In genomic region chr17:35016376-35016775, GRCm38 (mm10) we compare ENCODE assay signal across 7 mouse cellular contexts. TPM values are rescaled to one million over a fixed set of nuclear protein-coding genes. Genes with fewer than 3 reads are reported as not detected.
DNase-seq lines count a peak whose midpoint lies in the region; ATAC-seq and TF ChIP-seq lines count a peak whose summit lies in the region.

Vwa7 (plus strand) TSS chr17:35016579.

- peak; percentile 37; the same call in 1 of the 2 replicates for ATAC-seq in embryonic facial prominence, embryonic 12.5 days (ENCODE audit: insufficient number of reproducible peaks, insufficient read depth, low FRiP score, low TSS enrichment)
- peak; percentile 54 for ATAC-seq in heart, embryonic 14.5 days (ENCODE audit: insufficient number of reproducible peaks, insufficient read depth, low FRiP score, low read depth)

- no peak for TF ChIP-seq CTCF in MEL (IDR thresholded peaks at IDR 0.05 in 2 of 3, conservative IDR thresholded peaks at IDR 0.05 in 1 of 3; ENCODE audit: control insufficient read depth in 1 of 3, insufficient read depth in 1 of 3, low read depth in 2 of 3, low read length in 3 of 3, poor library complexity in 1 of 3, severe bottlenecking in 1 of 3)

- H3K9me3 ChIP-seq in MEL (replicated peaks; ENCODE audit: insufficient read depth, low read length) = no peaks in the 10 kb centered on the region
- no peaks in the 10 kb centered on the region for H3K9me3 ChIP-seq in embryonic facial prominence, embryonic 12.5 days
- H3K9me3 ChIP-seq in heart, embryonic 14.5 days (ENCODE audit: control insufficient read depth, low read length) = no peaks in the 10 kb centered on the region

- peaks cover 0 to 13% of the 10 kb centered on the region in 2 experiments; a peak in 3 of 4 replicates for H3K36me3 ChIP-seq in MEL (ENCODE audit: control insufficient read depth in 1 of 2, insufficient read depth in 2 of 2, low read length in 2 of 2)
- peaks cover 59% of the 10 kb centered on the region for H3K36me3 ChIP-seq in embryonic facial prominence, embryonic 12.5 days
- H3K36me3 ChIP-seq in heart, embryonic 14.5 days (ENCODE audit: control insufficient read depth, insufficient read depth, low read length) = peaks cover 47% of the 10 kb centered on the region

- peaks cover 0 to 23% of the 10 kb centered on the region in 2 experiments; a peak in 3 of 4 replicates for H3K4me1 ChIP-seq in MEL (ENCODE audit: control insufficient read depth in 1 of 2, insufficient read depth in 2 of 2, low read length in 2 of 2)
- peaks cover 6% of the 10 kb centered on the region; the same call in 1 of the 2 replicates for H3K4me1 ChIP-seq in embryonic facial prominence, embryonic 12.5 days
- H3K4me1 ChIP-seq in heart, embryonic 14.5 days (ENCODE audit: control insufficient read depth in 2 of 2, insufficient read depth in 2 of 2, low read length in 2 of 2) = peaks cover 10 to 12% of the 10 kb centered on the region in 2 experiments

- H3K4me3 ChIP-seq in MEL (ENCODE audit: control insufficient read depth in 1 of 2, insufficient read depth in 1 of 2, low read depth in 2 of 2, low read length in 2 of 2) = no peak within 1 kb of the TSS
- no peak within 1 kb of the TSS for H3K4me3 ChIP-seq in embryonic facial prominence, embryonic 12.5 days
- no peak within 1 kb of the TSS for H3K4me3 ChIP-seq in heart, embryonic 14.5 days (ENCODE audit: control insufficient read depth in 1 of 2, insufficient read depth in 1 of 2, low read depth in 1 of 2, low read length in 2 of 2)

- TF ChIP-seq RAD21 in MEL (IDR thresholded peaks at IDR 0.05; ENCODE audit: low read depth, low read length) = no peak

- no peak for TF ChIP-seq POLR2A in MEL (IDR thresholded peaks at IDR 0.05; ENCODE audit: control insufficient read depth in 1 of 2, insufficient read depth in 1 of 2, low read depth in 1 of 2, low read length in 2 of 2, poor library complexity in 1 of 2)

- H3K27me3 ChIP-seq in MEL (ENCODE audit: control insufficient read depth in 1 of 2, insufficient read depth in 2 of 2, low read length in 2 of 2) = no peaks in the 10 kb centered on the region
- H3K27me3 ChIP-seq in embryonic facial prominence, embryonic 12.5 days = no peaks in the 10 kb centered on the region
- H3K27me3 ChIP-seq in heart, embryonic 14.5 days (ENCODE audit: control insufficient read depth, insufficient read depth, low read length) = no peaks in the 10 kb centered on the region

- no peak for TF ChIP-seq EP300 in MEL (IDR thresholded peaks at IDR 0.05; ENCODE audit: low read depth in 1 of 2, low read length in 2 of 2)

- H3K9ac ChIP-seq in MEL (ENCODE audit: control insufficient read depth, low read depth, low read length, poor library complexity, severe bottlenecking) = 0 out of 2 replicates have a peak within 1 kb of the TSS, but pooled peaks have one; percentile 14
- 0 out of 2 replicates have a peak within 1 kb of the TSS, but pooled peaks have one; percentile 11 for H3K9ac ChIP-seq in embryonic facial prominence, embryonic 12.5 days
- H3K9ac ChIP-seq in heart, embryonic 14.5 days (ENCODE audit: low read length) = peak within 1 kb of the TSS; percentile 53

- H3K4me2 ChIP-seq in embryonic facial prominence, embryonic 12.5 days (replicated peaks) = no peak within 1 kb of the TSS
- H3K4me2 ChIP-seq in heart, embryonic 14.5 days (ENCODE audit: low read length) = no peak within 1 kb of the TSS; the same call in 1 of the 2 replicates

- 76% methylated on average over 12 of the region's 12 CpGs for WGBS in embryonic facial prominence, embryonic 12.5 days
- 23% methylated on average over 12 of the region's 12 CpGs for WGBS in heart, embryonic 14.5 days

- DNase-seq in 3T3-L1 (ENCODE audit: low read depth, low spot score) (peak; percentile 63), MEL (ENCODE audit: low read depth, low spot score) (peak; percentile 56)
- peak; percentile 63 for DNase-seq in kidney, postnatal 10 days
- peak; percentile 62 for DNase-seq in urinary bladder, postnatal 25 days (ENCODE audit: low spot score)
- no peak for DNase-seq in frontal cortex, postnatal 36 days (ENCODE audit: low spot score in 2 of 2)

- H3K79me2 ChIP-seq in MEL (ENCODE audit: control insufficient read depth, insufficient read depth, low read length, poor library complexity) = no peaks in the 10 kb centered on the region

- no peak within 1 kb of the TSS for H3K27ac ChIP-seq in MEL (ENCODE audit: control insufficient read depth, low read depth, low read length)
- 0 out of 2 replicates have a peak within 1 kb of the TSS, but pooled peaks have one; percentile 3 for H3K27ac ChIP-seq in embryonic facial prominence, embryonic 12.5 days
- H3K27ac ChIP-seq in heart, embryonic 14.5 days (replicated peaks in 1 of 2; ENCODE audit: control insufficient read depth in 1 of 2, insufficient read depth in 1 of 2, low read depth in 2 of 2, low read length in 2 of 2) = 0 out of 4 replicates have a peak within 1 kb of the TSS, but pooled peaks of 1 of the 2 experiments have one; percentile 10

TF ChIP-seq in MEL, 35 proteins besides CTCF, POLR2A, EP300 and RAD21:
- TF ChIP-seq ETS1 (IDR thresholded peaks at IDR 0.05; ENCODE audit: low read depth, low read length) (no peak), USF1 (IDR thresholded peaks at IDR 0.05; ENCODE audit: low read depth, low read length) (no peak), MAZ (IDR thresholded peaks at IDR 0.05; ENCODE audit: low read depth, low read length) (no peak), MYB (IDR thresholded peaks at IDR 0.05; ENCODE audit: low read depth, low read length) (no peak)

RNA-seq across cellular contexts. Expression of gene Vwa7, which starts in this region (rescaled TPM):
- total RNA-seq in MEL (2012; rRNA removed) = 9.7 and 10.4 TPM in 2 replicates
- 1 to 10 TPM in 1 of 2 experiments, not detected in 1; 9.8 TPM for polyA plus RNA-seq in MEL (2012; ENCODE audit: insufficient read depth in 1 of 2, insufficient read length in 2 of 2, low read depth in 1 of 2, low replicate concordance in 2 of 2, missing spikeins in 1 of 2)
- 0.20 and 0.25 TPM in 2 replicates for polyA plus RNA-seq in embryonic facial prominence, embryonic 12.5 days (2016; fragmentation: Nextera tagmentation; extraction: Ambion mirVana)
- 0.28 and 0.42 TPM in 2 replicates for polyA plus RNA-seq in heart, embryonic 14.5 days (2014; fragmentation: Nextera tagmentation; extraction: Ambion mirVana)

Comparison
In these comparisons a context has a peak if more than half of its experiments do, and no peak if none do; other contexts are left out.
1. Peak in ATAC-seq, H3K27ac ChIP-seq and H3K9ac ChIP-seq in embryonic facial prominence, embryonic 12.5 days; RNA of the gene not detected or under 1 TPM.
2. Peak in ATAC-seq and H3K9ac ChIP-seq in heart, embryonic 14.5 days; RNA of the gene not detected or under 1 TPM.
3. DNase-seq: peak in 3T3-L1 (single experiment), MEL (single experiment), kidney, postnatal 10 days (single experiment) and urinary bladder, postnatal 25 days (single experiment); none in frontal cortex, postnatal 36 days (0 of 2).
4. Peak in every context shown above with its lines, with median percentiles within 50 percentile points of each other: H3K9ac ChIP-seq.